Mouse (Mus musculus): ENCODE data around the gene Hmga2. TPM values are rescaled to one million over a fixed set of nuclear protein-coding genes. Genes with fewer than 3 reads are reported as not detected.

Gene Hmga2
- polyA plus RNA-seq, 1 experiment from 2014 or later = 48.2 TPM

DNA sequence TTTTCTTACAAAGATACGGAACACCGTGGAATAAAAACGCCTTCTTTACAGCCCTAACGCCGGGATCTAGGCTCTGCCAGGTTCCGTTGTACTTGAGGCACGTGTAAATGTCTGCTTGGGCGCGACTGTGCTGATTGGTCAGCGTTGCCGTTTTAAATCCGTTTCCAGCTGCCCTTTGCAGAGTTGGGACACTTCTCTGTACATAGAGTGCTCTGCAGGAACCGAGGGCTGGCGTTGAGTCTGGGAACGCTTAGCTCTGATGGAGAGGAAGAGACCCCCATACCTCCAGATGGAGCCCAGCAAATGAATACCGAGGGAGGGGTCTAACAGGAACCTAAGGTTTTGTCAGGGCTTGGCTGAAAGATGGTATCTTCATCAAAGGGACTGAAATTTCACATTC is 1.9 kb upstream of the Hmga2 start:
- H3K4me1 ChIP-seq (replicated peaks; ENCODE audit: control insufficient read depth, insufficient read depth, low read length) = peaks cover 3% of the 10 kb centered on the region; the same call in 1 of the 2 replicates
- H3K27me3 ChIP-seq (replicated peaks; ENCODE audit: control insufficient read depth, insufficient read depth, low read length) = peaks cover 31% of the 10 kb centered on the region
- peak overlapping the region; percentile 10; the same call in 1 of the 2 replicates for H3K9ac ChIP-seq (ENCODE audit: low read depth, low read length)
- DNase-seq (ENCODE audit: low spot score) (peak; percentile 48), ATAC-seq (replicated peaks; ENCODE audit: low FRiP score) (no peak)
- H3K4me2 ChIP-seq = peak overlapping the region; percentile 96
- no peaks in the 10 kb centered on the region for H3K9me3 ChIP-seq (ENCODE audit: control insufficient read depth, low read length)
- no peaks in the 10 kb centered on the region for H3K36me3 ChIP-seq (ENCODE audit: control insufficient read depth, insufficient read depth, low read length)
- no peak overlapping the region for H3K27ac ChIP-seq (ENCODE audit: low read depth, low read length)
- WGBS = under 1% methylated on average over 16 of the region's 16 CpGs
- H3K4me3 ChIP-seq (ENCODE audit: low read depth, low read length) = peak overlapping the region; percentile 80

GRCm38 (mm10) chr10:120477501-120477900 is 1.2 kb upstream of the Hmga2 start:
- H3K4me1 ChIP-seq (replicated peaks; ENCODE audit: control insufficient read depth, insufficient read depth, low read length) = peaks cover 3% of the 10 kb centered on the region; the same call in 1 of the 2 replicates
- H3K36me3 ChIP-seq (ENCODE audit: control insufficient read depth, insufficient read depth, low read length) = no peaks in the 10 kb centered on the region
- peaks cover 31% of the 10 kb centered on the region for H3K27me3 ChIP-seq (replicated peaks; ENCODE audit: control insufficient read depth, insufficient read depth, low read length)
- ATAC-seq (replicated peaks; ENCODE audit: low FRiP score) (peak; percentile 18; the same call in 1 of the 2 replicates), DNase-seq (ENCODE audit: low spot score) (peak; percentile 50)
- H3K4me3 ChIP-seq (ENCODE audit: low read depth, low read length) = peak overlapping the region; percentile 80
- H3K9ac ChIP-seq (ENCODE audit: low read depth, low read length) = peak overlapping the region; percentile 87
- peak overlapping the region; percentile 96 for H3K4me2 ChIP-seq
- peak overlapping the region; percentile 94 for H3K27ac ChIP-seq (ENCODE audit: low read depth, low read length)
- H3K9me3 ChIP-seq (ENCODE audit: control insufficient read depth, low read length) = no peaks in the 10 kb centered on the region
- under 1% methylated on average over 21 of the region's 21 CpGs for WGBS

- DNase-seq (ENCODE audit: low spot score) (peak; percentile 79), ATAC-seq (replicated peaks; ENCODE audit: low FRiP score) (peak; percentile 56)
- Histone ChIP-seq H3K27me3 (replicated peaks; ENCODE audit: control insufficient read depth, insufficient read depth, low read length) (peaks cover 31% of the 10 kb centered on the region), H3K9me3 (ENCODE audit: control insufficient read depth, low read length) (no peaks in the 10 kb centered on the region), H3K9ac (ENCODE audit: low read depth, low read length) (peak overlapping the region; percentile 87), H3K4me3 (ENCODE audit: low read depth, low read length) (peak overlapping the region; percentile 80), H3K36me3 (ENCODE audit: control insufficient read depth, insufficient read depth, low read length) (no peaks in the 10 kb centered on the region), H3K4me1 (replicated peaks; ENCODE audit: control insufficient read depth, insufficient read depth, low read length) (peaks cover 3% of the 10 kb centered on the region; the same call in 1 of the 2 replicates), H3K27ac (ENCODE audit: low read depth, low read length) (peak overlapping the region; percentile 94), H3K4me2 (peak overlapping the region; percentile 96)
- WGBS = under 1% methylated on average over 50 of the region's 52 CpGs
Measured at GRCm38 (mm10) chr10:120476516-120477336, 457 bp upstream of the Hmga2 start.

DNA sequence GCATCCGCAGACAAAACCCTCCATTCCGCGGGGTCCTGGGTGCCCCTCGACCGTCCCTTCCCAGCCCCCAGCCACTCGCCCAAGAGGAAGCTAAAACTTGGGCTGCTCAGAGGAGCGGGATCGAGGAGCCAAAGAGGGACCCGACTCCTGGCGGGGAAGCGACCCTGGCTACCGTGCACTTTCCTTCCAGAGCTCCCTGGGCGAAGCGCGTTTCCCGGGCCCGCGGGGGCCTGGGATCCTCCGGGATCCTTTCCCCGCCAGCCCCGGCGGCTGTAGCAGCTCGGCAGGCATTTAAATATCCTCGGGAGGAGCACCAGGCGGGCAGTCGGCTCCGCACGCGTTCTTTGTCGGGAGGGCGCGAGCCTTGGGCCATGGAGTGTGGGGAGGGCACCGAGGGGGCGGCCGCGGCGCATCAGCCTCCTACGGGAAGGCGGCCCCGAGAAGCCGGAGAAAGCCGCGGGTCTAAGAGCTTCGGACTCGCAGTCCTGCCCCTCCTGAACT is 1.2 kb downstream of the Hmga2 start:
- peak overlapping the region; percentile 87 for H3K9ac ChIP-seq (ENCODE audit: low read depth, low read length)

DNA sequence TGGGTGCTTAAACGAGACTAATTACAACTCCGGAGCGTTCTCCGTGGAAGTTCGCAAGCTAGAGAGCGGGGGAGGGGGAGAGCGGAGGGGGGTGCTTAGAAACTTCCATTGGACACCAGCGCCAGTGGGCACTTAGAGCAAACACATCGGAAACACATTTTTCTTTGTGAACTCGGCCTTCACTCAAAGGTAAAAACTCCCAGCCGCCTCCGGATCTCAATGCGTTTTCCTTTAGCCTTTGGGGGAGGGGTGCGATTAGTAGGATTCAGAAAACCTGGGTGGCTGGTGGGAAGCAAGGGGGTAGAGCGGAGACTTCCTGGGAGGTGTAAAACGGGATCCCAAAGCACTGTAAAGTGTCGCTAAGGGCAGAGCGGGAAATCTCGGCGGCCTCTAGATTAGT is 2.0 kb downstream of the Hmga2 start:
- Histone ChIP-seq H3K9ac (ENCODE audit: low read depth, low read length) (peak overlapping the region; percentile 87), H3K9me3 (ENCODE audit: control insufficient read depth, low read length) (no peaks in the 10 kb centered on the region), H3K27me3 (replicated peaks; ENCODE audit: control insufficient read depth, insufficient read depth, low read length) (peaks cover 31% of the 10 kb centered on the region), H3K4me1 (replicated peaks; ENCODE audit: control insufficient read depth, insufficient read depth, low read length) (peaks cover 3% of the 10 kb centered on the region; the same call in 1 of the 2 replicates), H3K4me2 (peak overlapping the region; percentile 96), H3K27ac (ENCODE audit: low read depth, low read length) (peak overlapping the region; percentile 94), H3K36me3 (ENCODE audit: control insufficient read depth, insufficient read depth, low read length) (no peaks in the 10 kb centered on the region), H3K4me3 (ENCODE audit: low read depth, low read length) (peak overlapping the region; percentile 80)
- WGBS = under 1% methylated on average over 20 of the region's 20 CpGs
- ATAC-seq (replicated peaks; ENCODE audit: low FRiP score) (no peak), DNase-seq (ENCODE audit: low spot score) (peak; percentile 57)

More for the DNA sequence above, 1.2 kb downstream of the Hmga2 start:
- DNase-seq (ENCODE audit: low spot score) = peak; percentile 61
- H3K4me2 ChIP-seq = peak overlapping the region; percentile 96
- ATAC-seq (replicated peaks; ENCODE audit: low FRiP score) = peak; percentile 26; the same call in 1 of the 2 replicates
- peaks cover 3% of the 10 kb centered on the region; the same call in 1 of the 2 replicates for H3K4me1 ChIP-seq (replicated peaks; ENCODE audit: control insufficient read depth, insufficient read depth, low read length)
- H3K36me3 ChIP-seq (ENCODE audit: control insufficient read depth, insufficient read depth, low read length) = no peaks in the 10 kb centered on the region
- H3K27ac ChIP-seq (ENCODE audit: low read depth, low read length) = peak overlapping the region; percentile 94
- no peaks in the 10 kb centered on the region for H3K9me3 ChIP-seq (ENCODE audit: control insufficient read depth, low read length)
- peaks cover 31% of the 10 kb centered on the region for H3K27me3 ChIP-seq (replicated peaks; ENCODE audit: control insufficient read depth, insufficient read depth, low read length)
- WGBS = under 1% methylated on average over 45 of the region's 45 CpGs
- peak overlapping the region; percentile 80 for H3K4me3 ChIP-seq (ENCODE audit: low read depth, low read length)

DNA sequence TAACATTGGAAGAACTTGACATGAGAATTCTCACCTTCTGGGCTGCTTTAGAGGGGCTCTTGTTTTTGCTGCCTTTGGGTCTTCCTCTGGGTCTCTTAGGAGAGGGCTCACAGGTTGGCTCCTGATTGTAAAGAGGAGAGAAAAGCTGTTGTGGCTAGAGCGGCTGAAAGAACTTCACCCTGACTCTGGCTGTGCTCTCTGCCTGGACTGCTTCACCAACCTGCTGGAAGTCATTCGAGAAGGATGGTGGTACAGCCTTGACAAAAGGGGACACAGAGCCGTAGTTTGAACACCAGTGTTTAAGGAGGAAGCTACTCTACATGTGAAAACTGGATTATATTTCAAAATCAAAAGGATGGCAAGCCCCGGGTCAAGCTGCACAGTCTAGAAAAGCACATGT is 3.1 kb downstream of the Hmga2 start:
- Histone ChIP-seq H3K4me1 (replicated peaks; ENCODE audit: control insufficient read depth, insufficient read depth, low read length) (peaks cover 3% of the 10 kb centered on the region; the same call in 1 of the 2 replicates), H3K27ac (ENCODE audit: low read depth, low read length) (no peak overlapping the region), H3K36me3 (ENCODE audit: control insufficient read depth, insufficient read depth, low read length) (no peaks in the 10 kb centered on the region), H3K4me3 (ENCODE audit: low read depth, low read length) (peak overlapping the region; percentile 80), H3K9ac (ENCODE audit: low read depth, low read length) (peak overlapping the region; percentile 51; the same call in 1 of the 2 replicates), H3K9me3 (ENCODE audit: control insufficient read depth, low read length) (no peaks in the 10 kb centered on the region), H3K4me2 (peak overlapping the region; percentile 96), H3K27me3 (replicated peaks; ENCODE audit: control insufficient read depth, insufficient read depth, low read length) (peaks cover 31% of the 10 kb centered on the region)
- WGBS = 30% methylated on average over 4 of the region's 4 CpGs
- DNase-seq (ENCODE audit: low spot score) (no peak), ATAC-seq (replicated peaks; ENCODE audit: low FRiP score) (no peak)

- Histone ChIP-seq H3K9me3 (ENCODE audit: control insufficient read depth, low read length) (no peaks in the 10 kb centered on the region), H3K9ac (ENCODE audit: low read depth, low read length) (no peak overlapping the region), H3K4me1 (replicated peaks; ENCODE audit: control insufficient read depth, insufficient read depth, low read length) (0 out of 2 replicates have a peak, but pooled peaks cover 3% of the 10 kb centered on the region), H3K36me3 (ENCODE audit: control insufficient read depth, insufficient read depth, low read length) (no peaks in the 10 kb centered on the region), H3K27ac (ENCODE audit: low read depth, low read length) (no peak overlapping the region), H3K27me3 (replicated peaks; ENCODE audit: control insufficient read depth, insufficient read depth, low read length) (peaks cover 31% of the 10 kb centered on the region), H3K4me2 (peak overlapping the region; percentile 96; the same call in 1 of the 2 replicates), H3K4me3 (ENCODE audit: low read depth, low read length) (no peak overlapping the region; the same call in 1 of the 2 replicates)
- ATAC-seq (replicated peaks; ENCODE audit: low FRiP score) (no peak), DNase-seq (ENCODE audit: low spot score) (no peak)
- WGBS = 57% methylated on average over 2 of the region's 2 CpGs
Measured at GRCm38 (mm10) chr10:120472606-120473005, 3.7 kb downstream of the Hmga2 start.

GRCm38 (mm10) chr10:120465121-120465520 is 11.1 kb downstream of the Hmga2 start:
- H3K4me3 ChIP-seq (ENCODE audit: low read depth, low read length) = no peak overlapping the region
- H3K27me3 ChIP-seq (replicated peaks; ENCODE audit: control insufficient read depth, insufficient read depth, low read length) = no peaks in the 10 kb centered on the region
- ATAC-seq (replicated peaks; ENCODE audit: low FRiP score) (no peak), DNase-seq (ENCODE audit: low spot score) (no peak)
- no peaks in the 10 kb centered on the region for H3K9me3 ChIP-seq (ENCODE audit: control insufficient read depth, low read length)
- H3K36me3 ChIP-seq (ENCODE audit: control insufficient read depth, insufficient read depth, low read length) = 0 out of 2 replicates have a peak, but pooled peaks cover 3% of the 10 kb centered on the region
- H3K27ac ChIP-seq (ENCODE audit: low read depth, low read length) = no peak overlapping the region
- no peak overlapping the region for H3K4me2 ChIP-seq
- H3K4me1 ChIP-seq (replicated peaks; ENCODE audit: control insufficient read depth, insufficient read depth, low read length) = peaks cover 10% of the 10 kb centered on the region; the same call in 1 of the 2 replicates
- no peak overlapping the region for H3K9ac ChIP-seq (ENCODE audit: low read depth, low read length)
- WGBS = 71% methylated on average over 5 of the region's 5 CpGs
